8 mouse cellular contexts compared by ENCODE assay signal in the genomic region with DNA sequence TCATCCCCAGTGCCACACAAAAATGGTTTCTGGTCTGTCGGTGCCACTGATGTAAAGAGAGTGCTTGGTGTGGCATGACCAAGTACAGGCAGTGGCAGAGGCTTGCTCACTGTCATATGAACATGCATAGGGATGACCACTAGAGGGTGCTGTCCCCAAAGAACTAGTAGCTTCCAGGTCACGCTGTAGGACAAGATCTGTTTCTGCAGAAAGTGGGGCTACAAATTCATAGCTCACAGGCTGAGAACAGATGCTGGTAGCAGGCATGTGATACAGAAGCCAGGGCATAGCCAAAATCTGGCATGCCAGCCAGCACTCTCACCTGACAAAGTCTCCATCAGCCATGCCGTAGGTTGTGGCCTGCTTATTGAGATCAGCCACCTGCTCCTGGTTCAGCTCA. TPM values are rescaled to one million over a fixed set of nuclear protein-coding genes. Genes with fewer than 3 reads are reported as not detected.
DNase-seq lines count a peak whose midpoint lies in the region; ATAC-seq and TF ChIP-seq lines count a peak whose summit lies in the region.

No protein-coding gene starts in this region.

- no peak for ATAC-seq in heart, embryonic 12.5 days (ENCODE audit: insufficient number of reproducible peaks, low FRiP score)
- no peak; the same call in 1 of the 2 replicates for ATAC-seq in kidney, postnatal 0 days (replicated peaks; ENCODE audit: low FRiP score, low read depth)
- ATAC-seq in liver, embryonic 11.5 days (replicated peaks; ENCODE audit: low FRiP score) = peak; percentile 53
- peak; percentile 72 for ATAC-seq in stomach, postnatal 0 days (ENCODE audit: low FRiP score, low TSS enrichment)

- H3K9me3 ChIP-seq in embryonic facial prominence, embryonic 10.5 days = no peaks in the 10 kb centered on the region
- H3K9me3 ChIP-seq in heart, embryonic 12.5 days (replicated peaks) = no peaks in the 10 kb centered on the region
- no peaks in the 10 kb centered on the region for H3K9me3 ChIP-seq in kidney, postnatal 0 days (replicated peaks; ENCODE audit: low read length)
- no peaks in the 10 kb centered on the region for H3K9me3 ChIP-seq in liver, embryonic 11.5 days (ENCODE audit: control insufficient read depth, low read length)
- H3K9me3 ChIP-seq in stomach, postnatal 0 days (ENCODE audit: control insufficient read depth, low read length) = no peaks in the 10 kb centered on the region

- no peaks in the 10 kb centered on the region for H3K27me3 ChIP-seq in embryonic facial prominence, embryonic 10.5 days (replicated peaks; ENCODE audit: low read depth, poor library complexity, severe bottlenecking)
- H3K27me3 ChIP-seq in heart, embryonic 12.5 days (replicated peaks) = no peaks in the 10 kb centered on the region
- no peaks in the 10 kb centered on the region for H3K27me3 ChIP-seq in kidney, postnatal 0 days (ENCODE audit: insufficient read depth, low read length)
- no peaks in the 10 kb centered on the region for H3K27me3 ChIP-seq in liver, embryonic 11.5 days (replicated peaks; ENCODE audit: control insufficient read depth, insufficient read depth, low read length)
- no peaks in the 10 kb centered on the region for H3K27me3 ChIP-seq in stomach, postnatal 0 days (ENCODE audit: control insufficient read depth, insufficient read depth, low read length)

- H3K4me1 ChIP-seq in embryonic facial prominence, embryonic 10.5 days = no peaks in the 10 kb centered on the region
- H3K4me1 ChIP-seq in heart, embryonic 12.5 days (replicated peaks) = peaks cover 15% of the 10 kb centered on the region
- H3K4me1 ChIP-seq in kidney, postnatal 0 days (replicated peaks; ENCODE audit: insufficient read depth, low read length) = no peaks in the 10 kb centered on the region
- peaks cover 16% of the 10 kb centered on the region for H3K4me1 ChIP-seq in liver, embryonic 11.5 days (replicated peaks; ENCODE audit: control insufficient read depth, insufficient read depth, low read length)
- H3K4me1 ChIP-seq in stomach, postnatal 0 days (replicated peaks; ENCODE audit: control insufficient read depth, insufficient read depth) = no peaks in the 10 kb centered on the region

- peak overlapping the region; percentile 15; the same call in 1 of the 2 replicates for H3K9ac ChIP-seq in heart, embryonic 12.5 days
- no peak overlapping the region for H3K9ac ChIP-seq in kidney, postnatal 0 days (ENCODE audit: low read depth, low read length)
- no peak overlapping the region for H3K9ac ChIP-seq in liver, embryonic 11.5 days (ENCODE audit: low read depth, low read length)
- H3K9ac ChIP-seq in stomach, postnatal 0 days (ENCODE audit: low read length) = no peak overlapping the region

- 69% methylated on average over 3 of the region's 3 CpGs for WGBS in embryonic facial prominence, embryonic 10.5 days
- WGBS in heart, embryonic 12.5 days = 67% methylated on average over 3 of the region's 3 CpGs
- 58% methylated on average over 3 of the region's 3 CpGs for WGBS in kidney, postnatal 0 days
- 63% methylated on average over 3 of the region's 3 CpGs for WGBS in liver, embryonic 11.5 days
- 50% methylated on average over 3 of the region's 3 CpGs for WGBS in stomach, postnatal 0 days

- H3K27ac ChIP-seq in embryonic facial prominence, embryonic 10.5 days (replicated peaks) = no peak overlapping the region
- no peak overlapping the region for H3K27ac ChIP-seq in heart, embryonic 12.5 days (ENCODE audit: poor library complexity, severe bottlenecking)
- no peak overlapping the region for H3K27ac ChIP-seq in kidney, postnatal 0 days
- no peak overlapping the region for H3K27ac ChIP-seq in liver, embryonic 11.5 days (ENCODE audit: low read depth, low read length)
- no peak overlapping the region for H3K27ac ChIP-seq in stomach, postnatal 0 days (replicated peaks)

- no peak overlapping the region for H3K4me3 ChIP-seq in embryonic facial prominence, embryonic 10.5 days
- no peak overlapping the region for H3K4me3 ChIP-seq in heart, embryonic 12.5 days
- H3K4me3 ChIP-seq in kidney, postnatal 0 days (replicated peaks; ENCODE audit: low read depth, low read length) = no peak overlapping the region
- H3K4me3 ChIP-seq in liver, embryonic 11.5 days (ENCODE audit: low read depth, low read length) = no peak overlapping the region
- H3K4me3 ChIP-seq in stomach, postnatal 0 days (ENCODE audit: low read depth, low read length) = no peak overlapping the region

- TF ChIP-seq EP300 in stomach, postnatal 0 days (optimal IDR thresholded peaks at IDR 0.05) = no peak

- H3K36me3 ChIP-seq in embryonic facial prominence, embryonic 10.5 days (replicated peaks) = peaks cover 100% of the 10 kb centered on the region
- H3K36me3 ChIP-seq in heart, embryonic 12.5 days = peaks cover 98% of the 10 kb centered on the region
- H3K36me3 ChIP-seq in kidney, postnatal 0 days (ENCODE audit: insufficient read depth, low read length) = peaks cover 75% of the 10 kb centered on the region
- H3K36me3 ChIP-seq in liver, embryonic 11.5 days (ENCODE audit: control insufficient read depth, insufficient read depth, low read length) = peaks cover 62% of the 10 kb centered on the region
- H3K36me3 ChIP-seq in stomach, postnatal 0 days (ENCODE audit: control insufficient read depth, insufficient read depth, low read length) = peaks cover 47% of the 10 kb centered on the region

- TF ChIP-seq CTCF in kidney, postnatal 0 days (IDR thresholded peaks at IDR 0.05; ENCODE audit: low read depth) = peak; percentile 92
- TF ChIP-seq CTCF in stomach, postnatal 0 days (IDR thresholded peaks at IDR 0.05; ENCODE audit: low read depth) = peak; percentile 91

- DNase-seq in CD8-positive naive resting alpha-beta T cell, adult 2 months (ENCODE audit: low read depth in 2 of 2, low spot score in 2 of 2) = peak; percentile 69 to 77
- DNase-seq in adrenal gland, postnatal 36 days = peak; percentile 66 to 85
- DNase-seq in embryonic facial prominence, embryonic 10.5 days (ENCODE audit: low spot score) = peak; percentile 66
- DNase-seq in kidney, postnatal 0 days (ENCODE audit: low spot score) = peak; percentile 93
- peak; percentile 57 for DNase-seq in liver, embryonic 11.5 days (ENCODE audit: low spot score)
- DNase-seq in natural killer cell, adult 2 months (ENCODE audit: low spot score in 2 of 2) = peak; percentile 67 to 82
- peak; percentile 71 for DNase-seq in stomach, postnatal 0 days (ENCODE audit: low spot score)

- no peak overlapping the region for H3K4me2 ChIP-seq in heart, embryonic 12.5 days
- H3K4me2 ChIP-seq in kidney, postnatal 0 days (ENCODE audit: low read length) = no peak overlapping the region
- H3K4me2 ChIP-seq in liver, embryonic 11.5 days = no peak overlapping the region
- H3K4me2 ChIP-seq in stomach, postnatal 0 days (replicated peaks; ENCODE audit: low read depth) = no peak overlapping the region

RNA-seq across cellular contexts. Expression of a gene that starts 12.5 kb away (rescaled TPM):
- total RNA-seq in adrenal gland, postnatal 36 days (2021) = 10 to 100 TPM; 71.8 to 90.6 TPM
- 187 and 191 TPM in 2 replicates for polyA plus RNA-seq in embryonic facial prominence, embryonic 10.5 days (2016; fragmentation: Nextera tagmentation; extraction: Ambion mirVana)
- 118 and 121 TPM in 2 replicates for polyA plus RNA-seq in heart, embryonic 12.5 days (2016; fragmentation: Nextera tagmentation; extraction: Ambion mirVana)
- 164 and 167 TPM in 2 replicates for polyA plus RNA-seq in kidney, postnatal 0 days (2015; fragmentation: Nextera tagmentation; extraction: Ambion mirVana)
- polyA plus RNA-seq in liver, embryonic 11.5 days (2014; fragmentation: Nextera tagmentation; extraction: Ambion mirVana) = 133 and 142 TPM in 2 replicates
- polyA plus RNA-seq in stomach, postnatal 0 days (2015; fragmentation: Nextera tagmentation; extraction: Ambion mirVana) = 108 and 114 TPM in 2 replicates

RNA-seq across cellular contexts. Expression of a gene that starts 12.8 kb away (rescaled TPM):
- total RNA-seq in adrenal gland, postnatal 36 days (2021) = under 1 TPM; 0.33 to 0.36 TPM
- polyA plus RNA-seq in embryonic facial prominence, embryonic 10.5 days (2016; fragmentation: Nextera tagmentation; extraction: Ambion mirVana) = 0.41 and 0.44 TPM in 2 replicates
- 0.32 and 0.36 TPM in 2 replicates for polyA plus RNA-seq in heart, embryonic 12.5 days (2016; fragmentation: Nextera tagmentation; extraction: Ambion mirVana)
- 0.17 and 0.34 TPM in 2 replicates for polyA plus RNA-seq in kidney, postnatal 0 days (2015; fragmentation: Nextera tagmentation; extraction: Ambion mirVana)
- polyA plus RNA-seq in liver, embryonic 11.5 days (2014; fragmentation: Nextera tagmentation; extraction: Ambion mirVana) = 2.3 and 2.4 TPM in 2 replicates
- 3.7 and 5.0 TPM in 2 replicates for polyA plus RNA-seq in stomach, postnatal 0 days (2015; fragmentation: Nextera tagmentation; extraction: Ambion mirVana)

RNA-seq across cellular contexts. Expression of a gene that starts 14.4 kb away (rescaled TPM):
- 10 to 100 TPM; 28.1 to 39.7 TPM for total RNA-seq in adrenal gland, postnatal 36 days (2021)
- polyA plus RNA-seq in embryonic facial prominence, embryonic 10.5 days (2016; fragmentation: Nextera tagmentation; extraction: Ambion mirVana) = 58.0 and 58.9 TPM in 2 replicates
- polyA plus RNA-seq in heart, embryonic 12.5 days (2016; fragmentation: Nextera tagmentation; extraction: Ambion mirVana) = 37.1 and 40.6 TPM in 2 replicates
- polyA plus RNA-seq in kidney, postnatal 0 days (2015; fragmentation: Nextera tagmentation; extraction: Ambion mirVana) = 33.5 and 35.1 TPM in 2 replicates
- polyA plus RNA-seq in liver, embryonic 11.5 days (2014; fragmentation: Nextera tagmentation; extraction: Ambion mirVana) = 33.4 and 45.5 TPM in 2 replicates
- 19.0 and 21.5 TPM in 2 replicates for polyA plus RNA-seq in stomach, postnatal 0 days (2015; fragmentation: Nextera tagmentation; extraction: Ambion mirVana)

RNA-seq across cellular contexts. Expression of a gene that starts 27.0 kb away (rescaled TPM):
- total RNA-seq in adrenal gland, postnatal 36 days (2021) = 10 to 100 TPM; 65.5 to 70.2 TPM
- polyA plus RNA-seq in embryonic facial prominence, embryonic 10.5 days (2016; fragmentation: Nextera tagmentation; extraction: Ambion mirVana) = 20.7 and 22.9 TPM in 2 replicates
- polyA plus RNA-seq in heart, embryonic 12.5 days (2016; fragmentation: Nextera tagmentation; extraction: Ambion mirVana) = 26.2 and 26.5 TPM in 2 replicates
- polyA plus RNA-seq in kidney, postnatal 0 days (2015; fragmentation: Nextera tagmentation; extraction: Ambion mirVana) = 15.3 and 17.1 TPM in 2 replicates
- polyA plus RNA-seq in liver, embryonic 11.5 days (2014; fragmentation: Nextera tagmentation; extraction: Ambion mirVana) = 2.9 and 3.1 TPM in 2 replicates
- polyA plus RNA-seq in stomach, postnatal 0 days (2015; fragmentation: Nextera tagmentation; extraction: Ambion mirVana) = 16.5 and 21.2 TPM in 2 replicates

RNA-seq across cellular contexts. Expression of a gene that starts 39.3 kb away (rescaled TPM):
- 10 to 100 TPM; 33.6 to 34.7 TPM for total RNA-seq in adrenal gland, postnatal 36 days (2021)
- 3.5 and 4.2 TPM in 2 replicates for polyA plus RNA-seq in embryonic facial prominence, embryonic 10.5 days (2016; fragmentation: Nextera tagmentation; extraction: Ambion mirVana)
- 4.6 and 4.7 TPM in 2 replicates for polyA plus RNA-seq in heart, embryonic 12.5 days (2016; fragmentation: Nextera tagmentation; extraction: Ambion mirVana)
- 9.3 and 10.6 TPM in 2 replicates for polyA plus RNA-seq in kidney, postnatal 0 days (2015; fragmentation: Nextera tagmentation; extraction: Ambion mirVana)
- 2.0 and 2.3 TPM in 2 replicates for polyA plus RNA-seq in liver, embryonic 11.5 days (2014; fragmentation: Nextera tagmentation; extraction: Ambion mirVana)
- 7.3 and 8.7 TPM in 2 replicates for polyA plus RNA-seq in stomach, postnatal 0 days (2015; fragmentation: Nextera tagmentation; extraction: Ambion mirVana)

Comparison
In these comparisons a context has a peak if more than half of its experiments do, and no peak if none do; other contexts are left out.
1. ATAC-seq: peak in liver, embryonic 11.5 days (single experiment) and stomach, postnatal 0 days (single experiment); none in heart, embryonic 12.5 days (single experiment) and kidney, postnatal 0 days (single experiment).
2. Peak in every context shown above with its lines, with median percentiles within 50 percentile points of each other: DNase-seq.